Mouse (Mus musculus): ENCODE data around the gene E2f4.

E2f4 gene

DNA sequence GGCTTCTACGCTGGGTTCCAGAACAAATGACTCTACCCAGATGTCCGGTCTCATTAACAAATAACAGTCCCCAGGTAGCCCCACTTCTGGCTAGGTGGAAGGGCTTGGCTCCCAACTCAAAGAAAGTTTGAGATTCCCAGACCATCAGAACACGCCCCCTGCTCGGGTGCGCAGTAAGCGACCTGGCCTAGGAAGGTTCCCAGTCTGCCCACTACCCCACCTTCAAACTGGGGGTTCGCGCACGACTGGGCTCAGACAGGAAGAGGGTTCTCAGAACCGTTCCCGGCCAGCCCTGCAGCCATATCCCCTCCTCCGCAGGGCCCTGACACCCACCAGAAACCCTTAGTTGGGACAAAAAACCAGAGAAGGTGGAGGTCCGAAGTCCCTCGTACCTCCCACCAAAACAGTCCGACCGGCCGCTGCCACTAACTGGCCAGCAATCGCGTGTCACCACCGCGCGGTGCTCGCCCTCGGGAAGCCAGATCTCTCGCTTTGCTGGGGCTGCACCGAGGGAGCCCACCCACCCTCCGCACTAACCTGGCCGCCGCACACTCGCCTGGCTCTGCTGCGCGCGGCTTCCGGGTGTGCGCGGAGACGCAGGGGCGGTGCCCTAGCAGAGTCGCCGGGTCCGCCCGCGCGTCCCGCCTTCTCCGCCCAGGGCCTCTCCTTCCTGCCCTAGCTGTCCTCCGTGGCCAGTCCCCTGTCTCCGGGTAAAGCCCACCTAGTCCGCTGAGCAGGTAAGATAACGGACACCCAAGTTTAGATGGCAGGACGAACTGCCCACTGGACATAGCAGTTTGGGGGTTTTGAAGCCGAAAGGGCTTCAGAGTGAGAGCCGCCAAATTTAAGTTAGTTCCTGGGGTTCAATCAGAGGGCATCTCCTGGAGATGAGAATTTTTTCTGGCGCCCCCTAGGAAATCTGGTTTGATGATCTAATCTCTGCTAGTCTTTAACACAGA, 33.2 kb upstream of the E2f4 start, which contains the start of the genes Tradd and Fbxl8:
Gene Tradd (minus strand): TSS at position 586 of the 959 bp plus-strand sequence.
Gene Fbxl8 (plus strand): TSS at position 625 of the 959 bp plus-strand sequence.
- no peak for TF ChIP-seq GATA4 (IDR thresholded peaks at IDR 0.05; ENCODE audit: insufficient replicate concordance, low read length)

DNA sequence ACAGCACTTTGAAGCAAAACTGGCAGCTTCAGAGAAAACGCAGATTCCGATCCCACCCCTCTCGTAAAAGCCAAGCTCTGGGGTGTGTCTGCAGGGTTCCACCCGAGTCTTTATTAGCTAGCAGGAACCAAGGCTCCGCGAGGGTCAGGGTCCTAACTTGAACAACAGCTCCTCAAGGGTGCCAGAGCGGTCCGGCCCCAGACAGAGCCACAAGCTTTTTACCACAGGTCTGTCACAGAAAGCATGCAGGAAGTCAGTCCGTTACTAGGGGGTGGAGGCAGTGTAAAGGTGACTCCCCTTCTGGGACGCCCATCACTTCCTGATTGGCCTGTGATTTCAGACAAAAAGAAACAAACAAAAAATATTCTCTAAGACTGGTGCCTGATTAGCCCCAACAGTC, 32.3 kb upstream of the E2f4 start:
- no peak for TF ChIP-seq GATA4 (IDR thresholded peaks at IDR 0.05; ENCODE audit: insufficient replicate concordance, low read length)

DNA sequence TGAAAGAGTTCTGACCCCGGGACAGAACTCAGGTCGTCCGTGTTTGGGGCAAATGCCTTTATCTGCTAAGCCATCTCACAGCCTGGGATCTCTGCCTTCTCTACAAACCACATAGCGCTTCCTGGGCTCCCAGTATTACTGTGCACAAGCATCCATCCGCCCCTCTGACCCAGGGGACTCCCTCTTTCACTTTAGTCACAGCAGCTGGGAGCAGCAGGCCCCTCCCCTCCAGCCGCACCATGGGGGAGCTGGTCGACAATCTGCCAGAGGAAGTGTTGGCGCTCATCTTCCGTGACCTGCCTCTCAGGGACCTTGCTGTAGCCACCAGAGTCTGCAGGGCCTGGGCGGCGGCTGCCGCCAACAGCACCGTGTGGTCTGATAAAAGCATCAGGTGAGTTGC, 30.7 kb upstream of the E2f4 start:
- TF ChIP-seq GATA4 (IDR thresholded peaks at IDR 0.05; ENCODE audit: insufficient replicate concordance, low read length), result no peak

DNA sequence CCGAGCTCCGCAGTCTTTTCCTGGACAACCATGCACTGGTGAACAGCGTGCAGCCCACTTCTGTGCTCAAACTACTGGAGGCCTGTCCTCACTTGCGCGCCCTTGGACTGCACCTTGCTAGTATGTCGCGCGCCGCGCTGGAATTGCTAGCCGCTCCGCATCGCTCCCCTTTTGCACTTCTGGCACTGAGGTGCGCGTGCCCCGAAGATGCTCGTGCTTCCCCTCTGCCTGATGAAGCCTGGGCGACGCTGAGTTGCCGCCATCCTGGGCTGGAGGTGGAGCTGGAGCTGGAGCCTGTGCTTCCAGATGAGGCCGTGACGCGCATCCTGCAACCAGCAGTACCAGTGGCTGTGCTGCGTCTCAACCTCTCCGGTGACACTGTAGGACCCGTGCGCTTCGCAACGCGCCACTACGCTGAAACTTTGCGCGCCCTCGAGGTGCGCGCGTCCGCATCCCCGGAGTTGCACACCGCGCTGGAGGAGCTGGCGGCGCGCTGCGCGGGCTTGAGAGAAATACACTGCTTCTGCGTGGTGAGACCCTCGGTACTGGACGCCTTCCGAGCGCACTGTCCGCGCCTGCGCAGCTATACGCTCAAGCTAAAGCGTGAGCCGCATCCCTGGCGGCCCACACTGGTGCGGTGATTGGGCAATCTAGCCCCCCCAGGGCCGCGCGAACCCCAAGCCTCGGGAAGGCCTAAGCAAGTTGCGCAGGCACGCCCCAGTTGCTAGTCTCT, 29.0 kb upstream of the E2f4 start:
- TF ChIP-seq GATA4 (IDR thresholded peaks at IDR 0.05; ENCODE audit: insufficient replicate concordance, low read length), result no peak

DNA sequence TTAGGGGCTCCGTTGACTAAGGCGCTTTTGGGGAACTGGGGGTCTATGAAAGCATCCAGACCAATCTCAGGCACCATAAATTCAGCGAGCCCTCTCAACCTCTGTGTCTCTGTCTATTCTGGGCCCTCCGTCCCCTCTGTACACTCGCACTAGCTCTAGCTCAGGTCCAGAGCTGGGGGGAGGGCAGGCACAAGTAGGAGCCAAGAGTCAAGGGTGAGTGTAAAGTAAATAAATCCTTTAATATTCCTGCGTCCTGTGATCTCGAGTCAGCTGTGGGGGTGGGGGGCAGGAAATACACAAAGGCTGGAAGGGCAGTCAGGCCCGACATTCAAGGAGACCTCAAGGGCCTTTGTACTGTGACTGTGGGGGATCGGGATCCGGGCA, 28.4 kb upstream of the E2f4 start:
- no peak for TF ChIP-seq GATA4 (IDR thresholded peaks at IDR 0.05; ENCODE audit: insufficient replicate concordance, low read length)

DNA sequence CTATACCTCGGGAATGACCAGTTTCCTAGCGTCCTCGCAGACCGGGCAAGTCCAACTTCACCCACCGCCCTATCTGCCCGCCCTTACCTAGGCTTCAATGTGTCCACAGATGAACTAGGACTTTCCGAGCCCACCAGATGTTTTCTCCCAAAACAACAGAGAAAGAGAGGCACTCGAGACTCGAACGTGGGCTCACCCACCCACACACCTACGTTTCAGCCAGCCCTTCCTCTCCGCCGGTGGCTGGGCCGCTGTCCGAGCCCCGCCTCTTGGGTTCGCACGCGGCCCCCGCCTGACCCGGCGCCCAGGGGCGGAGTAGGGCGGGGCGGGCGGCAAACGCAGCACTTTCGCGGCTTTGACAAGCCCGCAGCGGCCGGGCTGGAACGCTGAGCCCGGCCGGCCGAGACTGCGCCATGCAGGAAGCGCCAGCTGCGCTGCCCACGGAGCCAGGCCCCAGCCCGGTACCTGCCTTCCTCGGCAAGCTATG, 28.0 kb upstream of the E2f4 start, which contains the start of gene Hsf4:
Gene Hsf4 (plus strand): TSS at position 341 of the 487 bp plus-strand sequence.
- TF ChIP-seq GATA4 (IDR thresholded peaks at IDR 0.05; ENCODE audit: insufficient replicate concordance, low read length), result no peak

DNA sequence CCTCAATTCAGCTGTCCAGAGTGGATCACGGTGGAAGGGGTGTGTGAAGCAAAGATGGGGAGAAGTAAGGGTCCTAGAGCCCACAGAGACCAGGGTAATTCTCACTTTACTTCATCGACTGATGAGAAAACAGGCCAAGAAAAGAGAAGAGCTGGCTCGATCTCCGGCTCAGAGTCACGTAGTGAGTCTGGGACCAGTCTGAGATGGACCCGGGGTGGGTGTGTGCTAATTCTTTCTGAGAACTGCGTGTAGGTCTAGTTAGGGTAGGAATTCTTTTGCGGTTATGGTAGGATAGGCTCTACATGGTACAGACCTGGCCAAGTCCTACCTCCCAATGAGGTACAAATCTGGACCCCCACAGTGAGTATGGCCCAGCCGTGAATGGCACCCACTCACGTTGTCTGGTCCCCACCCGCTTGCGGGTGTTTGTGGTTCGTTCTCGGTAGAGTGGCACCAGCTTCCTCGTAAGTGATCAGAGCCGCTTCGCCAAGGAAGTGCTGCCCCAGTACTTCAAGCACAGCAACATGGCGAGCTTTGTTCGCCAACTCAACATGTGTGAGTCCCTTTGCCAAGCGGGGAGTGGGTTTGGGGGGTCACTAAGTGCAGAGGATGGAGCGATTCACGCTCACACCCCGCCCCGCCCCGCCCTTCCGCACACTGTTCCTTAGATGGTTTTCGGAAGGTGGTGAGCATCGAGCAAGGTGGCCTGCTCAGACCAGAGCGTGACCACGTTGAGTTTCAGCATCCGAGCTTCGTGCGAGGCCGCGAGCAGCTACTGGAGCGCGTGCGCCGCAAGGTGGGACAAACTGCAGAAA, 27.2 kb upstream of the E2f4 start:
- TF ChIP-seq GATA4 (IDR thresholded peaks at IDR 0.05; ENCODE audit: insufficient replicate concordance, low read length), result no peak

DNA sequence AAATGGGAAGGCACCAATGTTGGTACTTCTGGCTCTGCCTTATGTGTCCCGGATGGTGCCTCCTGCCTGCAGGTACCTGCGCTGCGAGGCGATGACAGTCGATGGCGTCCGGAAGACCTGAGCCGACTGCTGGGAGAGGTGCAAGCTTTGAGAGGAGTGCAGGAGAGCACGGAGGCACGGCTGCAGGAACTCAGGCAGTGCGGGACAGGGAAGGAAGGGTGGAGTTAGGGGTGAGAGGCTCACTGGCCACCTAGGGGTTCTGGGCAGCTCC, 26.6 kb upstream of the E2f4 start:
- TF ChIP-seq GATA4 (IDR thresholded peaks at IDR 0.05; ENCODE audit: insufficient replicate concordance, low read length), result no peak

DNA sequence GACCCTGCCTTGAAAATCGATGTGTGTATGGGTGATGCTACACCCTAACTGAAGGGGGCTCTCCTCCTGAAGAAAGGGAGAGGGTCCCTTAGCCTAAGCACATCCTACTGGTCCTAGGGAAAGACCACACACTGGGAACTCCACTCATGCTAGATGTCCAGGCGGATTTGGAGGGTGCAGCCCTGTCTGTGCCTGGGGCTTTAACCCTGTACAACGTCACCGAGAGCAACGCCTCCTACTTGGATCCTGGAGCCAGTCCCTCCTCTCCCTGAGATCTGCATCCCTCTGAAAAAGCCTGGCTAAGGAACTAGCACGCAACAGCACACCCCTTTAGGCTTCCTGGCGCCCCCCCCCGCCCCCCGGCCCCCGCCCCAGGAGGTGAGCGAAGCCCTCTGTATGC, 22.1 kb upstream of the E2f4 start:
- TF ChIP-seq GATA4 (IDR thresholded peaks at IDR 0.05; ENCODE audit: insufficient replicate concordance, low read length), result no peak

DNA sequence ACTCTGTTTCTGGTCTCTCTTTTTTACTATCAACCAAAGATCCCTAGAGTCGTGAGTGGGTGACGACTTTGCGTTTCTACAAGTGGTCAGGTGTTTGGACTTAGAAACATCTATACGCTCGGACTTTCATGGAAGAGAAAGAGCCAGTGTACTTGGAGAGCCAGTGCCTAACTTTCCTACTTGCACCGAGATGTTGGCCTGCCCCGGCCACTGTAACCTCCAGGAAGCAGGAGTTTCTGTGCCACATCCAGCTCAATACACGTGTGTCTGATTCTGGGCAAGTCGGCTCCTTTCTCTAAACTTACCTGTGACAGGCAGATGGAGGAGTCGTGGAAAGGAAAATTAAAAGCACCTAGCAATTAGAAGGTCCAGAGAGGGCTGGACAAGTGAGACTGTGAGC, 21.6 kb upstream of the E2f4 start, which contains the start of gene Nol3:
Gene Nol3 (plus strand): TSS at position 301 of the 400 bp plus-strand sequence.
- no peak for TF ChIP-seq GATA4 (IDR thresholded peaks at IDR 0.05; ENCODE audit: insufficient replicate concordance, low read length)

DNA sequence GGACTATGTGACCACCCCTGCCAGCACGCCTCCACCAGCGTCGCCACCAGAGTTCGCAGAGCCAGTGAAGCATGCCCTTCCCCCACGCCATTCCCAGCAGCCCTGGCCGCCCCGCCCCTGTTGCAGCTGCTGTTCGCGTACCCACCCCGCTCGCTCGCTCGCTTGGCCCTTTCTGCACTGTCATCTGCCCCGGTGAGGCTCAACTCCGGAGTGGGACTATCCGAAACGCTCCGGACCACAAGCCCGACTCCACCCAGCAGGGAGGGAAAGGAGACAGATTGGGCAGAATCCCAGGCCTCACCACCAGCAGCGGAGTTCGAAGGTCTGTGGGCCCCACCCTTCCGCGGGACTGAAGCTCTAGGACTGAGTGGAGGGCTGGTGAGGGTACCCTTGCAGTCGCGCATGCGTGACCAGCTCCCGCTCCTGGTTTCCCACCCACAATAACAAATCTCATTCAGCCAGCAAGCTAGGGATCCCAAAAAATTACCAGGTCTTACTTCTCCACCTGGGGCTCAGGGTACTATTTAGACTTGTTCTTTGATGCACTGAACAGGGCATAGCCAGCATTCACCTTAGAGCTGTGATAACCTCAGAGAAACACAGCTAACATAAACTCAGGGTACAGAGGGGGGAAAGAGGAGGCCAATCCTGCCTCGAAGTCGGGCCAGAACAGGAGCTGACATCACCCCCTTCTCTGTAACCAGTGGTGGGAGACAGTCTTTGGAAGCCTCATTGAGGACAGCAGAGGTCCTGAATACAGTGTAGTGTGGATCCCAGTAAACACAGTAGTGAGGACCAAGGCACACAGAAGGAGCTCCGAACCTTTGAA, 21.0 kb upstream of the E2f4 start:
- TF ChIP-seq GATA4 (IDR thresholded peaks at IDR 0.05; ENCODE audit: insufficient replicate concordance, low read length), result no peak

DNA sequence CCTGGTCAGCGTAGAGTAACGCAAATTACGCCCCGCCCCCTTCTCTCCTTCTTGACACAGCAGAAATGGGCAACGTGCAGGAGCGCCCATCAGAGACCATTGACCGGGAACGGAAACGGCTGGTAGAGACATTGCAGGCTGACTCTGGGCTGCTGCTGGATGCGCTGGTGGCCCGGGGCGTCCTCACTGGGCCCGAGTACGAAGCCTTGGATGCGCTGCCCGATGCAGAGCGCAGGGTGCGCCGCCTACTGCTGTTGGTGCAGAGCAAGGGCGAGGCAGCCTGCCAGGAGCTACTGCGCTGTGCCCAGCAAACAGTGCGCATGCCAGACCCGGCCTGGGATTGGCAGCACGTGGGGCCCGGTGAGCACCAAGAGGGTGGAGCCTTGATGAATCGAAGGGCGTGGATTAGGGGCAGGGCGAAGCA, 18.5 kb upstream of the E2f4 start:
- no peak for TF ChIP-seq GATA4 (IDR thresholded peaks at IDR 0.05; ENCODE audit: insufficient replicate concordance, low read length)

DNA sequence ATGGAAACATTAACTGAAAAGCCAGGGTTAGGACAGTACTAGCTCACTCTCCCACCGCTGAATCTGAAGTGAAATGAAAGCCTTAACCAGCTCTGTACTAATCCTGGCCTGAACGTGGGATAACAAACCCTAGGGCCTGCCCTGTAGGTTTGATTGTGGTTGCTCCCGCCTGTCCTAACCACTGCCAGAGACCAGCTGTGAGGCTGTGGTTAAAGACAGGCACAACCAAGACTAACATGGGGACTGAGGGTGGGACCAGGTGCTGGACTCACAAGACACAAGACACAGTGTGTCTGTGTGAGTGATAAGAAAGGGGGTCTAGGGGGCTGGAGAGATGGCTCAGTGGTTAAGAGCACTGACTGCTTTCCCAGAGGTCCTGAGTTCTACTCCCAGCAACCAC, 16.9 kb upstream of the E2f4 start:
- no peak for TF ChIP-seq GATA4 (IDR thresholded peaks at IDR 0.05; ENCODE audit: insufficient replicate concordance, low read length)

DNA sequence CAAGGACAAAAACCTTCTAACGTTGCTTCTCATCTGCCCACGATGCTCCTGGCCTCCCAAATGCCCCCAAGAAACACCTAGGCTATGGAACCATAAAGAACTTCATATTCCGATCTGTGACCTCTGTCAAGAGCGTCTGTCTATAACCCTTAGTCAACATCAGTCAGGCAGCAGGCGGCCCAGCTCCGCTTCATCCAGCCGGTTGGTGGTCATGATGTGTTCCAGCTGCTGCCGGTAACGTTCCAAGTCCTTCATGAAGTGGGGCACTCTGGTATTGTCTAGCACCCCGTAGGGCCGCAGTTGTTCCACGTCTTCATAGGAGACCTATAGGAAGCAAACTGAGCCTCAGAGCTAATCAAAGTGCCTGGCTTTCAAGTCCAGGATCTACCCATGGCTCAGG, 15.6 kb upstream of the E2f4 start:
- TF ChIP-seq GATA4 (IDR thresholded peaks at IDR 0.05; ENCODE audit: insufficient replicate concordance, low read length), result no peak
